Mouse (Mus musculus) limb, embryonic 11.5 days (tissue): Measurements from ENCODE around the gene Podxl2. TPM values are rescaled to one million over a fixed set of nuclear protein-coding genes. Genes with fewer than 3 reads are reported as not detected.
A peak's percentile ranks its signal among the peaks of the same experiment; 100 is the strongest.

Source experiments
- ATAC-seq: fragments of 200-750 bp; cut with Nextera tagmentation; 2 replicates; pipeline ENCODE4 v1.8.0; 2017; ENCODE audit warnings: low read depth; ENCODE audit not compliant: insufficient number of reproducible peaks, low FRiP score, low TSS enrichment
- DNase-seq: peaks from one replicate; pipeline ENCODE4 v3.0.0-alpha.2; 2015; ENCODE audit warnings: low spot score
- H3K27ac ChIP-seq: fragments of 300-500 bp; sonication (generic); replicated peaks from 2 replicates; pipeline ENCODE4 v1.5.1; 2014; ENCODE audit warnings: low read depth, mild to moderate bottlenecking, low read length
- H3K27me3 ChIP-seq: fragments of 300-500 bp; sonication (generic); 2 replicates; pipeline ENCODE4 v1.6.1; 2014; ENCODE audit warnings: mild to moderate bottlenecking, low read length, mixed read lengths; ENCODE audit not compliant: control insufficient read depth, insufficient read depth
- H3K36me3 ChIP-seq: fragments of 300-500 bp; sonication (generic); 2 replicates; pipeline ENCODE4 v1.6.1; 2014; ENCODE audit warnings: mild to moderate bottlenecking, low read length, moderate library complexity, mixed read lengths; ENCODE audit not compliant: control insufficient read depth, insufficient read depth
- H3K4me1 ChIP-seq: fragments of 300-500 bp; sonication (generic); 2 replicates; pipeline ENCODE4 v1.6.1; 2014; ENCODE audit warnings: low read length, mixed read lengths; ENCODE audit not compliant: control insufficient read depth, insufficient read depth
- H3K4me2 ChIP-seq: fragments of 300-500 bp; sonication (generic); 2 replicates; pipeline ENCODE4 v1.6.1; 2014; ENCODE audit warnings: low read depth, mild to moderate bottlenecking, moderate library complexity; ENCODE audit not compliant: severe bottlenecking
- H3K4me3 ChIP-seq: fragments of 300-500 bp; sonication (generic); 2 replicates; pipeline ENCODE4 v1.5.1; 2014; ENCODE audit warnings: low read depth, low read length
- H3K9ac ChIP-seq: fragments of 300-500 bp; sonication (generic); 2 replicates; pipeline ENCODE4 v1.6.1; 2014; ENCODE audit warnings: mild to moderate bottlenecking, low read length
- H3K9me3 ChIP-seq: fragments of 300-500 bp; sonication (generic); 2 replicates; pipeline ENCODE4 v1.6.1; 2016; ENCODE audit warnings: low read length; ENCODE audit not compliant: control insufficient read depth
- WGBS: fragments of 180-500 bp; shearing (Covaris S2); extraction: QIAGEN DNeasy Blood & Tissue Kit; methylation state at CpG from one replicate; pipeline ENCODE4 v1.1.7; 2014; 5-methylcytosine and 5-hydroxymethylcytosine counted together
- polyA plus RNA-seq: library from polyadenylated mRNA; unstranded; fragments of >200 nt; fragmentation: Nextera tagmentation; extraction: Ambion mirVana; gene quantifications from 2 replicates; pipeline ENCODE4 v1.2.1, GENCODE M21; 2014

Gene Podxl2
- polyA plus RNA-seq, 1 experiment from 2014 or later: 50.2 TPM

DNA sequence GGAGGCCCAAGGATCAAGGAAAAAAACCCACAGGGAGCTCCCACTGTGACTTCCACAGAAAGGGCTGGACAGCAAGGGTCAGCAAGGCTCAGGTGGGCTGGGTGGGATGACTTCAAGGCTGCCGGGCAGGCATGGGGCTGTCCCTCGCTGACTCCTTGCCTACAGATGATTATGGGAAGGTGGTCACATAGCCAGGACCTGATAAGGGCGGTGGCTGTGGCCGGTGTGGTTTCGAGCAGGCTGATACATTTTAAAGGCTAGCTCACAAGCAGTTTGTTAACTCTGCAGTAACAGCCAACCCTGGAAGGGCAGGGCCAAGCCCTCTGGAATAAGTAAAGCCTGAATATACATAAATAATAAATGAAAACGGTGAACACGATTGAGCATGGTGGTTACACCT is 71.8 kb downstream of the Podxl2 start:
- no peaks in the 10 kb centered on the region for H3K4me1 ChIP-seq
- no peak for ATAC-seq
- H3K9me3 ChIP-seq: no peaks in the 10 kb centered on the region
- WGBS: 89% methylated on average over 7 of the region's 7 CpGs
- no peak overlapping the region for H3K4me2 ChIP-seq
- no peaks in the 10 kb centered on the region for H3K36me3 ChIP-seq
- no peaks in the 10 kb centered on the region for H3K27me3 ChIP-seq
- H3K4me3 ChIP-seq: no peak overlapping the region
- no peak for DNase-seq
- no peak overlapping the region for H3K9ac ChIP-seq
- no peak overlapping the region for H3K27ac ChIP-seq

DNA sequence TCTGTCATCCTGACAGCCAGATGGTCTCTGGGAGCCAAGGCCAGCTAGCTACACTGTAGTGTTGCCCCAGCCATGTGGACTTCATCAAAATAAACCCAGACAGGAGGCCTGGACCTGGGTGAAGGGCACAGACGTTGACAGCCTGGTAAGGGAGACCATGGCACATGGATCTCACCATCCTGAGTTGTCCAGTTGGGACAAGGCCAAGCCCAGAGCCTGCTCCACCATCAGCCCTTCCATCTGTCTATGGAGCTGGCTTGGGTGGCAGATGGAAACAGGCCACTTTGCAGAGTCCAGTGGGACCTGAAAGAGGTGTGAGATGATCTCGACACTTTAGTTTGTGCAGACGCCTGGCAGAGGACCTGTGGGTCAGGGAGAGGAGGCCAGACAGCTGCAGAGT is 74.1 kb downstream of the Podxl2 start:
- Histone ChIP-seq H3K36me3 (no peaks in the 10 kb centered on the region), H3K4me3 (no peak overlapping the region)

DNA sequence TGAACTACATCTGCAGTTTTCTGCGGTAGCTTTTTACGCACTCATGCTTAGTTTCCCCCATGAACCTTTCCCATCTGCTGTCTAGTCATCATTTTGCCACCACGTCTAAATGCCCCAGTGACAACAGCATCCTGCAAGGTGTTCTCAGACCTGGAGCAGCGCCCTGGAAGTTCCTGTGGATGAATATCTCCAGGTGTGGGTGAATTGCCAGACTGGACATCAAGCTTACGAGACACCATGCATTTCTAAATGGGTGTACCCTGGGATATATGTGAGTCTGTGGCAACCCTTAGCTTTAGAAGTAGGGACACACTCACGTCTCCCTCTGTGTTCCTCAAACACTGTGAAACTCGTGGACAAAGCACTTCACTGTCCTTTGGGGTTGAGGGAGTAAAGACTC is 74.7 kb downstream of the Podxl2 start:
- Histone ChIP-seq H3K9ac (no peak overlapping the region), H3K36me3 (no peaks in the 10 kb centered on the region), H3K4me3 (no peak overlapping the region), H3K27me3 (no peaks in the 10 kb centered on the region), H3K9me3 (no peaks in the 10 kb centered on the region), H3K4me1 (no peaks in the 10 kb centered on the region), H3K27ac (no peak overlapping the region), H3K4me2 (no peak overlapping the region)
- 83% methylated on average over 7 of the region's 7 CpGs for WGBS
- ATAC-seq: no peak
- DNase-seq: no peak

More for the DNA sequence above, 74.1 kb downstream of the Podxl2 start:
- Histone ChIP-seq H3K27me3 (no peaks in the 10 kb centered on the region), H3K4me1 (no peaks in the 10 kb centered on the region), H3K9ac (no peak overlapping the region), H3K4me2 (no peak overlapping the region), H3K27ac (no peak overlapping the region), H3K9me3 (no peaks in the 10 kb centered on the region)
- no peak for DNase-seq
- 7% methylated on average over 3 of the region's 3 CpGs for WGBS
- ATAC-seq: peak; percentile 46; the same call in 1 of the 2 replicates

DNA sequence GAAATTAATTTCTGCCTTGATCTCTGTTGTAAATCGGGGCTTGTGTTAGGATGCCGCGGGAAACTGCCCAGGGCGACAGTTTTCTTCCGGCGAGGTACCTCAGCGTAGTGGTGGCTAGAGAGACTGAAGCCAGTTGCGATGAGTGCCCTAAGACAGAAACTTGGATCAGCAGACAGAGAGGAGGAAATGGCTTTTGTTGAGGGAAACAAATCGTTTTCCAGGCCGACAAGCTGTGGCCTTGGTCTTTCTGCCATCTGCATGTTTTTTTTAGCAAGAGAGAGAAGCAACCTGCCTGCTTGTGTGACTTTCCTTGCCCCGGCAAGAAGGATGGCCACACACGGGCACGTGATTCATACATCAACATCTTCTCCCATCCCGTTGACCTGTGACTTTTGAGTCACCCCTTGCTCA is 80.3 kb downstream of the Podxl2 start:
- Histone ChIP-seq H3K4me2 (no peak overlapping the region), H3K27me3 (no peaks in the 10 kb centered on the region), H3K4me3 (no peak overlapping the region), H3K4me1 (peaks cover 7% of the 10 kb centered on the region; the same call in 1 of the 2 replicates), H3K36me3 (no peaks in the 10 kb centered on the region), H3K9ac (no peak overlapping the region), H3K9me3 (no peaks in the 10 kb centered on the region), H3K27ac (no peak overlapping the region)
- 36% methylated on average over 14 of the region's 14 CpGs for WGBS
- no peak for DNase-seq
- ATAC-seq: no peak

DNA sequence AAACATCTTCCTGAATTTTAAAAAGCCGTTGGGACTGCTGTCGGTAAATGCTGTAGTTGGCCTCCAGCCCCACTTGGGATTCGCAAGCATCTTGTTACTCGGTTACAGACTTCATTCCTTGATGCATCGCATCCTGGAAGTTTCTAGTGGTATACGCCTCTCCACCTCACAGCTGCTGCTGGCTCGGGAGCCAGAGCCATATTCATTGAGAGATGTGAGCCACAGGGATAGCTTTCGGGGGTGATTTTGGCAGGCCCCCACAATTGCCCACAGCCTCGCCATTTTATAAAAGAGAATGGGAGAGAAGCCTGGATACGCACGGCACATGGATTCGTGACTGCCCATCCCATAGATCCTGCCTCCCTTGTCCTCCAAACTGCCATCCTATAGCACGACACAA is 81.0 kb downstream of the Podxl2 start:
- H3K4me1 ChIP-seq: peaks cover 7% of the 10 kb centered on the region; the same call in 1 of the 2 replicates
- no peak overlapping the region for H3K4me2 ChIP-seq
- no peak overlapping the region for H3K9ac ChIP-seq
- no peak overlapping the region for H3K27ac ChIP-seq
- H3K27me3 ChIP-seq: no peaks in the 10 kb centered on the region
- no peak overlapping the region for H3K4me3 ChIP-seq
- no peaks in the 10 kb centered on the region for H3K9me3 ChIP-seq
- H3K36me3 ChIP-seq: no peaks in the 10 kb centered on the region
- WGBS: 77% methylated on average over 13 of the region's 13 CpGs
- ATAC-seq: no peak
- DNase-seq: no peak

DNA sequence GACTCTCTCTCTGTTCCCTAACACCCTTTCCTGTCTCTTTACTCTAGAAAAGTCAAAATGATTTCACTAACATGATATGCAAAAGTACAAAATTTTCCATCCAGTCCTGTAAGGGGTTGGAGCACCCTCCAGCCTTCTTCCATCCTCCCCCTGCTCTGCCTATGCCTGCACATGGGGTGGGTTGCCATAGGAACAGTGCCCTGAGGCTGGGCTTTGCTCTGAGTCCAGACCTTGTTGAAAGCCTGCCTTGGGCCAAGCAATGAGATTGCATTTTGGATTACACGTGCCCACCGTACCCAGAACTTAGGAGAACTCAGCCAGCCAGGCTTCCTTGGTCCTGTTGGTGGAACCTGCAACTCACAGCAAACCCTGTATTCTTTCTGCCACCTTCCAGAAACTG is 81.6 kb downstream of the Podxl2 start:
- H3K27ac ChIP-seq: no peak overlapping the region
- WGBS: 42% methylated on average over 2 of the region's 2 CpGs
- no peaks in the 10 kb centered on the region for H3K9me3 ChIP-seq
- no peaks in the 10 kb centered on the region for H3K36me3 ChIP-seq
- ATAC-seq (no peak), DNase-seq (peak; percentile 43)
- H3K4me3 ChIP-seq: no peak overlapping the region
- H3K4me1 ChIP-seq: peaks cover 9% of the 10 kb centered on the region; the same call in 1 of the 2 replicates
- H3K9ac ChIP-seq: no peak overlapping the region
- H3K4me2 ChIP-seq: no peak overlapping the region
- H3K27me3 ChIP-seq: no peaks in the 10 kb centered on the region

Other genes starting within 250 kb of the Podxl2 start
- not detected in 2 replicates for gene Kbtbd12, start 237.1 kb downstream of the Podxl2 start, polyA plus RNA-seq
- 2.4 and 2.9 TPM in 2 replicates for gene Mgll, start 150.6 kb downstream of the Podxl2 start, polyA plus RNA-seq
- gene Abtb1, start 33.1 kb downstream of the Podxl2 start, polyA plus RNA-seq: 19.1 and 19.3 TPM in 2 replicates
- gene Mcm2, start 23.7 kb upstream of the Podxl2 start, polyA plus RNA-seq: 228 and 240 TPM in 2 replicates
- gene Tpra1, start 27.2 kb upstream of the Podxl2 start, polyA plus RNA-seq: 45.4 and 47.8 TPM in 2 replicates